Mouse (Mus musculus) limb, embryonic 10.5 days (tissue): Measurements from ENCODE around the gene Zfp553. TPM values are rescaled to one million over a fixed set of nuclear protein-coding genes. Genes with fewer than 3 reads are reported as not detected.
A peak's percentile ranks its signal among the peaks of the same experiment; 100 is the strongest.

Source experiments
- DNase-seq: peaks from one replicate; pipeline ENCODE4 v3.0.0-alpha.2; 2017; ENCODE audit warnings: low spot score
- H3K27ac ChIP-seq: fragments of 300-500 bp; sonication (generic); 2 replicates; pipeline ENCODE4 v1.5.1; 2016; ENCODE audit warnings: mild to moderate bottlenecking
- H3K27me3 ChIP-seq: fragments of 300-500 bp; sonication (generic); 2 replicates; pipeline ENCODE4 v1.6.1; 2016; ENCODE audit warnings: low read depth, mild to moderate bottlenecking; ENCODE audit not compliant: poor library complexity, severe bottlenecking
- H3K36me3 ChIP-seq: fragments of 300-500 bp; sonication (generic); 2 replicates; pipeline ENCODE4 v1.6.1; 2016; ENCODE audit warnings: mild to moderate bottlenecking, moderate library complexity
- H3K4me1 ChIP-seq: fragments of 300-500 bp; sonication (generic); 2 replicates; pipeline ENCODE4 v1.6.1; 2016
- H3K4me3 ChIP-seq: fragments of 300-500 bp; sonication (generic); 2 replicates; pipeline ENCODE4 v1.5.1; 2016; ENCODE audit warnings: mild to moderate bottlenecking, moderate library complexity
- H3K9me3 ChIP-seq: fragments of 300-500 bp; sonication (generic); replicated peaks from 2 replicates; pipeline ENCODE4 v1.6.1; 2016; ENCODE audit warnings: mild to moderate bottlenecking
- WGBS: fragments of 180-500 bp; shearing (Covaris S2); methylation state at CpG from one replicate; pipeline ENCODE4 v1.1.7; 2016; 5-methylcytosine and 5-hydroxymethylcytosine counted together
- polyA plus RNA-seq: library from polyadenylated mRNA; unstranded; fragments of >200 nt; fragmentation: Nextera tagmentation; extraction: Ambion mirVana; gene quantifications from 2 replicates; pipeline ENCODE4 v1.2.1, GENCODE M21; 2016

Gene Zfp553
- polyA plus RNA-seq, 1 experiment from 2014 or later: 74.2 TPM

DNA sequence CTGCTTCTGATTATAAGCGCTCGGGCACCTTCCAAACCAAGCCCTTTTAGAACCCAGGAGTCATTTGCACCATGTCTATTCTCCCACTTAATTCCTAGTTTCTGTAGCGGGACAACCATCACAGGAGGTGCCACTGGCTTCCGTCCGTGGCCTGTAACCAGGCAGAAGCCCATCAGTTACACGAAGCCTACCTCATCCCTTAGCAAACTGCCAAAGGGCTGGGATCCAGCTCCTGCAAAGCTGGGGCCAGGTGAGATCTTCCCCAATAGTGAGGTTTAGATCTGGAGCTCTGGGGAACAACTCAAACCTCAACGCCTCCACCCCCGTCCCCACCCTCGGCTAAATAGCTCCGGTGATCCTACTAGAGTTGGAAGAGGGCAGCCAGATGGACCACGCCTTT, 36.4 kb upstream of the Zfp553 start:
- peak overlapping the region; percentile 94 for H3K27ac ChIP-seq
- no peaks in the 10 kb centered on the region for H3K27me3 ChIP-seq
- peaks cover 24% of the 10 kb centered on the region for H3K4me1 ChIP-seq
- no peak for DNase-seq
- peaks cover 86% of the 10 kb centered on the region for H3K36me3 ChIP-seq
- WGBS: 57% methylated on average over 11 of the region's 11 CpGs
- H3K4me3 ChIP-seq: peak overlapping the region; percentile 75
- H3K9me3 ChIP-seq: no peaks in the 10 kb centered on the region

DNA sequence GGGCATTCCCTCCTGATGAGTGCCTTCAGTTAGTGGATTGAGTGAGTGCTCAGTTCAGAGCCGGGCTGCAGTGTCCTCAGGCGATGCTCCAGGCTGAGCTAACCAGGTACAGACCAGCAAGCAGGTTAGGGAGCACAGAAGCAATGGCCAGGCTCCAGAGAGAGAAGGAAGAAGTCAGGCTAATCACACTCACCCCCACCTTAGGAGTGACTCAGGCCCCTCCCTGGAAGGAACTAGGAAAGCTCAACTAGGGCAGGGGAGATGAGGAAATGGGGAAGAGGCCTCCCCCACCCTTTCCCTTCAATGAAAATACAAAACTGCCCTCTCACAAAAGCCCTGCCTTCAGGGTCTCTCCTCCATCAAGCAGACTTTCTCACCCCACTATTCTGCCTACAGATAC, 26.3 kb upstream of the Zfp553 start:
- H3K9me3 ChIP-seq: no peaks in the 10 kb centered on the region
- peaks cover 37% of the 10 kb centered on the region for H3K36me3 ChIP-seq
- 50% methylated on average over 2 of the region's 2 CpGs for WGBS
- H3K27me3 ChIP-seq: no peaks in the 10 kb centered on the region
- no peak for DNase-seq
- H3K4me3 ChIP-seq: peak overlapping the region; percentile 90
- H3K4me1 ChIP-seq: peaks cover 35% of the 10 kb centered on the region
- H3K27ac ChIP-seq: peak overlapping the region; percentile 96

GRCm38 (mm10) chr7:127207374-127208294, 25.2 kb upstream of the Zfp553 start:
- WGBS: under 1% methylated on average over 53 of the region's 53 CpGs
- no peak for DNase-seq
- H3K27ac ChIP-seq: peak overlapping the region; percentile 96
- H3K4me1 ChIP-seq: peaks cover 35% of the 10 kb centered on the region
- peaks cover 28% of the 10 kb centered on the region for H3K36me3 ChIP-seq
- no peaks in the 10 kb centered on the region for H3K9me3 ChIP-seq
- H3K27me3 ChIP-seq: peaks cover 3% of the 10 kb centered on the region; the same call in 1 of the 2 replicates
- H3K4me3 ChIP-seq: peak overlapping the region; percentile 90

DNA sequence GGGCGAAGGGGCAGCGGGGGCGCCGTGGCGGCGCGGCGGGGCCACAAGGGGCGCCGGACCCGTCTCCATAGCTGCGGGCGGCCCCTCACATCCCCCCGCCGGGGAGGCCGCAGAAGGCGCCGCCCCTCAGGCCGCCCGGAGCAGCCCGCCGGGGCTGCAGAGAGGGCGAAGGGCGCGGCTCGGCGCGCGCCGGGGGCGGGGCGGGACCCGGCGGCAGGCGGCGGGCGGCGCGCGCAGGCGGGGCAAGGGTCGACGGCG, 24.6 kb upstream of the Zfp553 start, which contains the start of gene Tbc1d10b:
Tbc1d10b (minus strand) TSS at position 174 of the 258 bp plus-strand sequence.
- WGBS: under 1% methylated on average over 42 of the region's 44 CpGs
- Histone ChIP-seq H3K27me3 (peaks cover 9% of the 10 kb centered on the region; the same call in 1 of the 2 replicates), H3K4me3 (peak within 1 kb of the TSS; percentile 90), H3K36me3 (peaks cover 22% of the 10 kb centered on the region), H3K4me1 (peaks cover 35% of the 10 kb centered on the region), H3K9me3 (no peaks in the 10 kb centered on the region), H3K27ac (peak within 1 kb of the TSS; percentile 96)
- DNase-seq: no peak

- WGBS: 1% methylated on average over 44 of the region's 44 CpGs
- Histone ChIP-seq H3K9me3 (no peaks in the 10 kb centered on the region), H3K27ac (peak within 1 kb of the TSS; percentile 96), H3K4me3 (peak within 1 kb of the TSS; percentile 90), H3K4me1 (peaks cover 37% of the 10 kb centered on the region), H3K27me3 (peaks cover 13% of the 10 kb centered on the region), H3K36me3 (peaks cover 16% of the 10 kb centered on the region)
- peak; percentile 96 for DNase-seq
These were observed 24.1 kb upstream of the Zfp553 start, which contains the start of gene Mylpf for GRCm38 (mm10) chr7:127208553-127209438. Gene Mylpf, plus strand, starts transcription at chr7:127208890.

- H3K27me3 ChIP-seq: peaks cover 23% of the 10 kb centered on the region
- peaks cover 47% of the 10 kb centered on the region for H3K4me1 ChIP-seq
- no peak overlapping the region for H3K27ac ChIP-seq
- peaks cover 9% of the 10 kb centered on the region for H3K36me3 ChIP-seq
- 82% methylated on average over 5 of the region's 5 CpGs for WGBS
- H3K4me3 ChIP-seq: peak overlapping the region; percentile 90; the same call in 1 of the 2 replicates
- H3K9me3 ChIP-seq: no peaks in the 10 kb centered on the region
- no peak for DNase-seq
These were observed 23.0 kb upstream of the Zfp553 start for GRCm38 (mm10) chr7:127209851-127210250.

DNA sequence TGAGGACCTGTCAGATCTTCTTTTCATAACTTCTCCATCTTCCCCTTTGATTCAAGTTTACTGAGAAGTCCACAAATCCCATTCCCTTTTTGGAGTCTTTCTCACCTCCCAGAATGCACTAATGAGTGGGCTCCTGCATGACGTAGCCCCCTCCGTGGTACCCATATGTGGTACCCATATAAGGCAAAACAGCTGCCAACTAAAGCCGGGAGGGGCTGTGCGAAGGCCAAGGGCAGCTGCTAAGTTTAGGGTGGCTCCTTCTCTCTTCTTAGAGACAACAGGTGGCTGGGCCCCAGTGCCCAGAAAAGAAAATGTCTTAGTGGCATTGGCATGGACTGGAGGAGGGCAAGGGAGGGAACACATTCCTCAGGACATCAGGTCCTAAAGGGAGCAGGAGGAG, 22.6 kb upstream of the Zfp553 start:
- WGBS: 87% methylated on average over 4 of the region's 4 CpGs
- no peak overlapping the region for H3K4me3 ChIP-seq
- peaks cover 48% of the 10 kb centered on the region for H3K4me1 ChIP-seq
- peaks cover 5% of the 10 kb centered on the region for H3K36me3 ChIP-seq
- no peak overlapping the region for H3K27ac ChIP-seq
- H3K9me3 ChIP-seq: no peaks in the 10 kb centered on the region
- H3K27me3 ChIP-seq: peaks cover 25% of the 10 kb centered on the region
- no peak for DNase-seq

DNA sequence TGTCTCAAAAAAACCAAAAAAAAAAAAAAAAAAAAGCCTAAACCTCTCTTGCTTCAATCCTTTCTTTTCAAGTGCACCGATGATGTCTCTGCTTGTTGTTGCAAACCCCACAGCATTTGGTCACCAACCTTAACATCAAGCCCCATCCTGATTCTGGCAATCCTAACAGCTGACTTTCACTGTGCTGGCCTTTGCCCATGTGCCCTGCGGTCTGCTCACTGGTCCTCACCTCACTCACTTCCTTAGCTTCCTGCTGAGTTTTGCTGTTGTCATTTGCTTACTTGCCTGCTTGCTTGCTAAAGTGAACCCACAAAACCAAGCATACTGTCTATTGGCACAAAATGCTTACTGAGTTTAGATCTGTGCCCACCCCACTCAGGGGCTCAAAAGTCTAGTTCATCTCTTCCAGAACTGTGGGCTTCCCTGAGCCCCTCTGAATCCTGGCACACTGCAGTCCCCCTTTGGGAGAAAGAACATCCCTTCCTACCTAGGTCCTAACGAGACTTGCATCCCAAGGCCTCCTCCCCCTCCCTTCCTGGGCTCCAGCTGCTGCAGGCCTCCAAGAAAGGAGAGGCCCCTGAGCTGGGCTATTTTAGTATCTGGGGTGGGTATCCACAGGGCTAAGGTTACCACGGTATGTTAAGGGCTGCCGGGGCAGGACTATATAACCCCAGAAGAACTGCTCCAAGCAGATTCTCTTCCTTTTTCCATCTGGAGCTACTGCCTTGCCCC, 21.7 kb upstream of the Zfp553 start:
- H3K27ac ChIP-seq: no peak overlapping the region
- H3K4me1 ChIP-seq: peaks cover 47% of the 10 kb centered on the region
- H3K36me3 ChIP-seq: 0 out of 2 replicates have a peak, but pooled peaks cover 2% of the 10 kb centered on the region
- H3K27me3 ChIP-seq: peaks cover 25% of the 10 kb centered on the region
- no peak for DNase-seq
- H3K4me3 ChIP-seq: no peak overlapping the region
- no peaks in the 10 kb centered on the region for H3K9me3 ChIP-seq
- WGBS: 78% methylated on average over 5 of the region's 5 CpGs

- DNase-seq: no peak
- WGBS: 86% methylated on average over 12 of the region's 12 CpGs
- peaks cover 36% of the 10 kb centered on the region for H3K4me1 ChIP-seq
- peaks cover 25% of the 10 kb centered on the region for H3K27me3 ChIP-seq
- no peaks in the 10 kb centered on the region for H3K36me3 ChIP-seq
- H3K9me3 ChIP-seq: no peaks in the 10 kb centered on the region
- H3K27ac ChIP-seq: no peak overlapping the region
- H3K4me3 ChIP-seq: no peak overlapping the region
These were observed 20.2 kb upstream of the Zfp553 start for GRCm38 (mm10) chr7:127212432-127213250.

DNA sequence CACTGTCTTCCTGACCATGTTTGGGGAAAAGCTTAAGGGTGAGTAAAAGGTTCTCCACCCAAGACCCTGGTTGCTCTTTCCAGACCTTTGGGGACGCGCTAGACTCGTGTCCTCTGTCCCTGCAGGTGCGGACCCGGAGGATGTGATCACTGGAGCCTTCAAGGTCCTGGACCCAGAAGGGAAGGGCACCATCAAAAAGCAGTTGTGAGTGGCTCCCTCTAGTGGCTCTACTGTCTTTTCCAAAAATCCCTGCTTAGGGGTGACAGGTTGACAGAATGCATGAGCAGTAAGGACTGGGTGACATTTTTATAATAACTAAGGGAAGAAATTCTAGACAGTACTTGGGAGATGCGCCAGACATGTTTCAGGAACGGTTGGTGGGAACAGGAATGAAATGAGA, 19.4 kb upstream of the Zfp553 start:
- peaks cover 25% of the 10 kb centered on the region for H3K27me3 ChIP-seq
- no peak for DNase-seq
- H3K9me3 ChIP-seq: no peaks in the 10 kb centered on the region
- H3K4me1 ChIP-seq: peaks cover 45% of the 10 kb centered on the region
- H3K36me3 ChIP-seq: no peaks in the 10 kb centered on the region
- 35% methylated on average over 7 of the region's 7 CpGs for WGBS
- H3K4me3 ChIP-seq: no peak overlapping the region
- no peak overlapping the region for H3K27ac ChIP-seq

DNA sequence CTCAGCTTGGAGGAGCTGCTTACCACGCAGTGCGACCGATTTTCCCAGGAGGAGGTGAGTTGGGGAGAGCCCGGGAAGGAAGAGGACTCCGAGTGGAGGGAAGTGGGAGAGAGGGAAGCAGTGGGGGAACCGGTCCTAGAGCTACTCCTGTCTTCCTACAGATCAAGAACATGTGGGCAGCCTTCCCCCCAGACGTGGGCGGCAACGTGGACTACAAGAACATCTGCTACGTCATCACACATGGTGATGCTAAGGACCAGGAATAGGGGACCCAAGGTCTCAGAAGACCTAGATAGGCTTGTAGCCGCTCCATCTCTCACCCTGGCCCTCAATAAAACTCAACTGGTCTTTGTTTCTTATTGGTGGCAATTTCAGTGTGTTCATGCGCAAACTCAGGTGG, 18.9 kb upstream of the Zfp553 start:
- peaks cover 25% of the 10 kb centered on the region for H3K27me3 ChIP-seq
- peak overlapping the region; percentile 63; the same call in 1 of the 2 replicates for H3K27ac ChIP-seq
- WGBS: 49% methylated on average over 12 of the region's 12 CpGs
- peak overlapping the region; percentile 48 for H3K4me3 ChIP-seq
- no peak for DNase-seq
- H3K4me1 ChIP-seq: peaks cover 45% of the 10 kb centered on the region
- H3K9me3 ChIP-seq: no peaks in the 10 kb centered on the region
- H3K36me3 ChIP-seq: no peaks in the 10 kb centered on the region

DNA sequence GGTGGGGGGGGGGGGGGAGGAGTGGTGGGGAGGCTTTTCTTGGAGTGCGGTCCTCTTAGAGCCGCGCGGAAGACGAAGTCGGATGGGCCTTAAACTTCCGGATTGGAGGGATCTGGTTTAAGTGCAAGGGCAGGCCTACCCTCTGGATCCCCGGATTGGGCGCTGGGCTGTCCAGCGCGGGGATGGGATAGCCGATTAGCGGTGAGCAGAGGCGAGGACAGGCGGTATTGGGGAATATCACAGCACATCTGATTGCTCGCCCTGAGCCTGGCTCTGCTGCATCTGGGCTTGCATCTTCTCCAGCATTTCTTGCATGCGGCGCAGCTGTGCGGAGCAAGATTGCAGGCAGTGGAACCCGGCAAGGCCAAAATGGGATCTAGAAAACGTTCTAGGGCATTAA, 18.3 kb upstream of the Zfp553 start:
- Histone ChIP-seq H3K9me3 (no peaks in the 10 kb centered on the region), H3K36me3 (no peaks in the 10 kb centered on the region), H3K27me3 (peaks cover 25% of the 10 kb centered on the region), H3K27ac (peak overlapping the region; percentile 63; the same call in 1 of the 2 replicates), H3K4me1 (peaks cover 39% of the 10 kb centered on the region), H3K4me3 (peak overlapping the region; percentile 48)
- peak; percentile 45 for DNase-seq
- WGBS: 21% methylated on average over 21 of the region's 21 CpGs
